Mouse (Mus musculus): ENCODE measurements at regions not wholly inside any gene's neighbourhood (a gene's known extent, or its start where the extent isn't known, plus 50 kb on each side); places are given as distances from the start of the nearest gene placed in this dataset.

GRCm38 (mm10) chr9:76734387-76734786, 167.5 kb upstream of the Fam83b start:
- in situ Hi-C loops (cut with MseI, MboI): no loop called here

GRCm38 (mm10) chr9:76733812-76734211, 166.9 kb upstream of the Fam83b start:
- in situ Hi-C loops (cut with MseI, MboI): no loop called here

DNA sequence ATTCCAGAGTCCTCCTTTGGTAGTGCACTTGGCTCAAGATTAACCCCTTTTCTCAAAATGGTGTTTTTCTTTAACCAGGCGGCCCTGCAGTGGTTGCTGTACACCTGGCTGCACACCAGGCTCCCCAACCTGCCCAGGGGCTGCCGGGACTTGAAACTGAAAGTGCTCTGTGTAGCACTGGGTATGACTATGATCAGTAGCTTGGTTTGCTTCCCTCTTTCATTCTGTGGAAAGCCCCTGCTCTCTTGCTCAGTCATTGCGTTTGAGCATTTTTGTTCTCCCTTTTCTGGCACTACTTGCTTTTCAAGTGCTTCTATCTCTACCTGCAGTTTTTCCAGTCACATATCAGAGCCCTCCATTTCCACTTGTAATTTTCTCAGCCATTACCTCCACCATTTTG, 156.0 kb upstream of the Fam83b start:
- in situ Hi-C loops (cut with MseI, MboI): no loop called here

DNA sequence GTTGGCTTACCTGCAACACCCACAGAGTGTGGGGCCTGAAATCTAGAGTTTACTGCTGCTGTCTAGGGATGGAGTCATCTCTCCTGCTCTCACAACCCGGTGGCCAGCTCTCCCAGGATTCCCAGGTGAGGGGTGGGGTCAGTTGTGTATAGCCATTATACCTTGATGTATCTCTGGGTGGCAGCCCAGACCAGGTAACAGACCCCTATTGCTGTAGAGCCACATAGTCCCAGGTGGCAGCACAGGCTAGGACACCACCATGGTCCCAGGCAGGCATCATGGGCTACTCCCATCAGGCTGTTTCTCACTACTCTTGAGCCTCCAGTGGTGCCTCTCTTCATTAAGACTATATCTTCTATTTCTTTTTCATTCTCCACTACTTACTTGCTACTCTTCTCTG, 148.9 kb upstream of the Fam83b start:
- in situ Hi-C loops (cut with MseI, MboI): no loop called here

GRCm38 (mm10) chr9:76706451-76706850, 139.5 kb upstream of the Fam83b start:
- in situ Hi-C loops (cut with MseI, MboI): no loop called here

GRCm38 (mm10) chr9:76705786-76706185, 138.9 kb upstream of the Fam83b start:
- in situ Hi-C loops (cut with MseI, MboI): no loop called here

GRCm38 (mm10) chr9:76695547-76695946, 128.6 kb upstream of the Fam83b start:
- in situ Hi-C loops (cut with MseI, MboI): no loop called here

DNA sequence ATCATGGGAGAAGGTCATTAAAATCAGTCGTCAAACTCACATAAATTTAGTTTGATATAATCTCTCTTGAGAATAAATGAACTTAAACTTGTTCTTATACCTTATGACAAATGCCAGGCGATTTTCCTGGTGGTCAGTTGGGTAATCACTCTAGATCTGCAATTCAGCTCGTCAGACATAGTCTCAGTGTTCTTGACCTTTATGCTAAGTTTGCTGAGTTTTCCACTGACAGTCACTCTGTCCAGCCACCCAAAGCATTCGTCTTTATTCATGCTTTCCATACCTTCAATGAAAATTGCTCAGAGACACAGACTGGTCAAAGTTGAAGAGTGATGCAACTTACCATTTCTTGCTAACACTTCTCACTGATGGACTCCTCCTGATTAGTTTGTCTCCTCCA, 126.1 kb upstream of the Fam83b start:
- in situ Hi-C loops (cut with MseI, MboI): no loop called here

DNA sequence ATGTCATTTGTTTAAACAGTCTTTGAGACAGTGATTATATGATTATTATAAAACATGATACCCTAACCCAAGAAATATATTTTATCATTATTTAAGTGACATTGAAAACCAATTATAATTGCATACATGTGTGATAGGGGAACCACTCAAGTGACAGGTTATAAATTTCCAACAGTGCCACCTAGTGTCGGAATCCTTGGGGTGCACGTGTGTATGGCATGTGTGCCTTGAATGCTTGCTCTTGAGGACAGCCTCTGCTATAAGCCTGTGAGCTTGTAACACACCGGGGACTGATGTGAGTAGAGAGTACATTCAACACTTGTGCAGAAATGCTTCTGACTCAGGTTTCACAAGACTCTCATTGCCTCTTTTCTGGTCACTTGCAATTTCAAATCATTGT, 93.9 kb upstream of the Fam83b start:
- in situ Hi-C loops (cut with MseI, MboI): loop anchor here in 1 of 2 experiments (5.0 kb wide), 1 partner anchor 269 kb away; no protein-coding TSS in a partner anchor

DNA sequence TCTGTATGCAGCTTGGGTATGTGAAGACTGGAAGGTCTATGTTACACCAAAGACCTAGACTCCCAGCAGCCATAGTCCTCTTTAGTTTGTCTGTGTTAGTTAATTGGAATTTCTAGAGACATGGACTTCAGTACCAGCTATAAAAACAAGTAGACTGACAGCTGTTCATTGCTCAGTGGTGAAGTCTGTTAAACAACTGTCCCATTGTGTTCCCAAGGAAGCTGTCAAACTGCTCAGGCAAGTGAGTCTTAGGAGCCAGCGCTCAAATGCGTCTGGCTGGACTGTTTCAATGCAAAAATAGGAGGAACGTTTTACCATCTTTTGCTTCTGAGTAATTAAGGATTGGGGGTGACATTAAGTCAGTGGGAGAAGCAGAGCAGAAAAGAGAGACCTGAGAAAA, 92.9 kb upstream of the Fam83b start:
- in situ Hi-C loops (cut with MseI, MboI): loop anchor here in 1 of 2 experiments (5.0 kb wide), 1 partner anchor 267 kb away; no protein-coding TSS in a partner anchor

DNA sequence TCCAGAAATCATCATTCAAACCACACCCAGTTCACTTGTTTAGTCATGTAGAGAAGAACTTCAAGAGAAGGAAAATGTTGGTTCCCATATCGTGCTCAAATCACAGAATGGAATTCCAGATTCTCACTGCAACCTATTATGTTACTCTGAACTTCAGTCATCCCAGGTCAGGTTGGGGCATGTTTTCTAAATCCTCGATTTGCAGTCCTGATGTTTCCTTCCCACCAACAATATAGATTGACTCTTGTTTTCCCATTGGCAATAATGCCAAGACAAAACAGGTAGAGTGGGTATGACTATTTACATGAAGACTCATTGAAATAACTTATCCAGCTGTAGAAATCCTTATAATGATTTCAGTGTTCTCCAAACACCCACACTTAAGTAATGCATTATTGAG, 86.4 kb upstream of the Fam83b start:
- in situ Hi-C loops (cut with MseI, MboI): no loop called here

- in situ Hi-C loops (cut with MseI, MboI): no loop called here
Observed at GRCm38 (mm10) chr9:76649484-76649883, 82.6 kb upstream of the Fam83b start.

DNA sequence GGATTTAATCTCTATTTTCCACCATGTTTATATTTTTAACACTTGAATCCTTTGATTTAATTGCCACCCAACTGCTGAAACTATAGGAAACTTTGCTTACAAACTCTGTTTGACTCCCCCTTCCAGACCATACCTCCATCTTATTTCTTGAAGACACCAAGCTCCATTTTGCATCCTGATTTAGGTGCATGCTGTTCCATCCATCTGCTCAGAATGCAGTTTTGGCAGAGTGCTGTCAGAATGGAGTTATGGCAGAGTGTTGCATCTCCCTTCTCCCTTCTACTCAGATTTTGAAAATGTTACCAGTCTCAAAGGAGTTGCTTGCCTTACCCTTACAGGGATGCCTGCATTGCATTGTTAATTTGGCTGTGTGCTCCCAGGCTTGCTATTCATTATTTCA, 79.5 kb upstream of the Fam83b start:
- in situ Hi-C loops (cut with MseI, MboI): no loop called here
